Mouse (Mus musculus): ENCODE data around the gene Gpr132. TPM values are rescaled to one million over a fixed set of nuclear protein-coding genes. Genes with fewer than 3 reads are reported as not detected.

The Gpr132 gene
- polyA plus RNA-seq, 1 experiment from 2014 or later, result not detected

GRCm38 (mm10) chr12:112810092-112810885 is 57.7 kb downstream of the Gpr132 start:
- Histone ChIP-seq H3K4me3 (replicated peaks) (peak overlapping the region; percentile 69), H3K9me3 (no peaks in the 10 kb centered on the region), H3K4me1 (replicated peaks) (peaks cover 23% of the 10 kb centered on the region), H3K36me3 (peaks cover 40% of the 10 kb centered on the region), H3K9ac (replicated peaks) (peak overlapping the region; percentile 83; the same call in 1 of the 2 replicates), H3K27me3 (peaks cover 10% of the 10 kb centered on the region), H3K27ac (no peak overlapping the region), H3K4me2 (replicated peaks) (peak overlapping the region; percentile 97)
- WGBS, result 68% methylated on average over 19 of the region's 19 CpGs
- ATAC-seq, result no peak

DNA sequence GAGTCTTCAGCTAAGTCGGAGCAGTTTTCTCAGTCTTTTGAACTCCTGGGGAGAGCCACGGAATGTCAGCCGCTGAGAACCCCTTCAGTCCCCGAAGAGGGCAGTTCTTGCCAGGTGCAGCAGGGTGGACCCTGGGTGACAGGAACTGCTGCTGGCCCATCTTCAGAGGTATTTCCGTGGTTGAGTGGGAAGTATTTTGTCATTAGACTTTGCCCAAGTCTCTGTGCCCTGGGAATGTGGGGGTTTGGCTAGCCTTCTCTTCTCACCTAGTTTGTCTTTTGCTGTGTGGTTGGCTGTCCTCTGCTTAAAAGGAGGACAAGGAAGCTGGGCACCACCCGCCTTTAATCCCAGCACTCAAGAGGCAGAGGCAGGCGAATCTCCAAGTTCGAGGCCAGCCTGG is 58.4 kb downstream of the Gpr132 start:
- H3K36me3 ChIP-seq, result peaks cover 34% of the 10 kb centered on the region
- H3K9me3 ChIP-seq, result no peaks in the 10 kb centered on the region
- peaks cover 11% of the 10 kb centered on the region for H3K27me3 ChIP-seq
- peaks cover 23% of the 10 kb centered on the region for H3K4me1 ChIP-seq (replicated peaks)
- no peak overlapping the region for H3K27ac ChIP-seq
- peak overlapping the region; percentile 83 for H3K9ac ChIP-seq (replicated peaks)
- 21% methylated on average over 8 of the region's 8 CpGs for WGBS
- H3K4me2 ChIP-seq (replicated peaks), result peak overlapping the region; percentile 97
- H3K4me3 ChIP-seq (replicated peaks), result peak overlapping the region; percentile 69
- ATAC-seq, result no peak

GRCm38 (mm10) chr12:112808587-112809364 is 59.3 kb downstream of the Gpr132 start, which contains the start of gene Clba1:
Gene Clba1, plus strand, starts transcription at chr12:112808937.
- Histone ChIP-seq H3K9me3 (no peaks in the 10 kb centered on the region), H3K36me3 (peaks cover 25% of the 10 kb centered on the region), H3K9ac (replicated peaks) (peak within 1 kb of the TSS; percentile 83), H3K4me3 (replicated peaks) (peak within 1 kb of the TSS; percentile 69), H3K4me1 (replicated peaks) (peaks cover 23% of the 10 kb centered on the region), H3K27me3 (peaks cover 17% of the 10 kb centered on the region), H3K4me2 (replicated peaks) (peak within 1 kb of the TSS; percentile 97), H3K27ac (peak within 1 kb of the TSS; percentile 84)
- ATAC-seq, result peak; percentile 95
- WGBS, result under 1% methylated on average over 64 of the region's 64 CpGs

- Histone ChIP-seq H3K4me1 (replicated peaks) (peaks cover 23% of the 10 kb centered on the region), H3K27me3 (peaks cover 23% of the 10 kb centered on the region), H3K27ac (peak overlapping the region; percentile 84), H3K9ac (replicated peaks) (peak overlapping the region; percentile 83), H3K36me3 (peaks cover 19% of the 10 kb centered on the region), H3K9me3 (no peaks in the 10 kb centered on the region), H3K4me2 (replicated peaks) (peak overlapping the region; percentile 97), H3K4me3 (replicated peaks) (peak overlapping the region; percentile 69)
- 60% methylated on average over 5 of the region's 5 CpGs for WGBS
- peak; percentile 55 for ATAC-seq
Observed at GRCm38 (mm10) chr12:112808212-112808586, 59.8 kb downstream of the Gpr132 start.

GRCm38 (mm10) chr12:112807796-112808195 is 60.2 kb downstream of the Gpr132 start:
- H3K9ac ChIP-seq (replicated peaks), result peak overlapping the region; percentile 83; the same call in 1 of the 2 replicates
- H3K4me2 ChIP-seq (replicated peaks), result peak overlapping the region; percentile 97; the same call in 1 of the 2 replicates
- 0 out of 2 replicates have a peak, but pooled peaks have one; percentile 0 for ATAC-seq
- no peak overlapping the region for H3K27ac ChIP-seq
- peaks cover 25% of the 10 kb centered on the region for H3K27me3 ChIP-seq
- peaks cover 23% of the 10 kb centered on the region for H3K4me1 ChIP-seq (replicated peaks)
- H3K36me3 ChIP-seq, result peaks cover 15% of the 10 kb centered on the region
- peak overlapping the region; percentile 69; the same call in 1 of the 2 replicates for H3K4me3 ChIP-seq (replicated peaks)
- no peaks in the 10 kb centered on the region for H3K9me3 ChIP-seq
- 73% methylated on average over 4 of the region's 4 CpGs for WGBS

DNA sequence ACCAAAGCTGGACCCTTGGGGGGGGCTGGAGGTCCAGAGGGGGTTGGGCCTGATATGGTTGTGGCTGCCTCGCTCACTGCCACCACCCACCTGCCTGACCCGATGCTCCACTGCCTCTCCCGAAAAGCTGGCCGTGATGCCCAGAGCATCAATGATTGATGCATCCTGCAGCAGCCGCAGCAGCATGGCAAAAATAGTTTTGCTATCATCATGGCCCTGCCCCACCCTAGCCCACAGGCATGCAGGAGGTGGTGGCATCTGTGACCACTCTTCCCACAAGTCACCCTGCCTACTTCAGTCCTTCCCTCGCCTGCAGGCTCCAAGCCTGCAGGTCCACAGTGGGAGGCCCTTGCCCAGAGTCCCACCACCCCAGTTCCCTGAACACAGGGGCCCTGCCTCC is 62.0 kb downstream of the Gpr132 start:
- H3K27me3 ChIP-seq, result peaks cover 43% of the 10 kb centered on the region
- 76% methylated on average over 6 of the region's 6 CpGs for WGBS
- no peak overlapping the region for H3K4me3 ChIP-seq (replicated peaks)
- no peaks in the 10 kb centered on the region for H3K36me3 ChIP-seq
- no peak overlapping the region for H3K27ac ChIP-seq
- no peaks in the 10 kb centered on the region for H3K9me3 ChIP-seq
- H3K4me1 ChIP-seq (replicated peaks), result peaks cover 32% of the 10 kb centered on the region
- no peak overlapping the region for H3K4me2 ChIP-seq (replicated peaks)
- no peak for ATAC-seq
- H3K9ac ChIP-seq (replicated peaks), result 0 out of 2 replicates have a peak overlapping the region, but pooled peaks have one; percentile 19

DNA sequence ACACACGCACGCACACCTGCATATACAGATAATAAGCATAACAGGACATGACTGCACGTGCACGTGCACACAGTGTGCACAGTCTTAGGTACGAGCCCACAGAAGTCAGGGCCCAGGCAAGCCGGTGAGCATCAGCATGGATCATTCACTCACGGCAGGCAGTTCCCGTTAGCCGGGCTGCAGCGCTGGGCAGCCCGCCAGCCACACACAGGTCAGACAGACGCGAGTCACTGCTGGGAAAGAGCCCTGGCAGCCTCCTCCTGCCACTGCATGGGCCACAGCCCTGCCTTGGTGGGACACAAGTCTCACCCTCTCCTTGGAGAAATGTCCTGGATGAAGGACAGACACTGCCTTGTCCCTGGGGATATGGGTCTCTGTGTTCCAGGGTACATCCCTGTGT is 64.0 kb downstream of the Gpr132 start:
- H3K27me3 ChIP-seq, result peaks cover 56% of the 10 kb centered on the region
- no peak overlapping the region for H3K9ac ChIP-seq (replicated peaks)
- no peak overlapping the region for H3K27ac ChIP-seq
- H3K36me3 ChIP-seq, result no peaks in the 10 kb centered on the region
- ATAC-seq, result no peak
- no peak overlapping the region for H3K4me3 ChIP-seq (replicated peaks)
- H3K4me1 ChIP-seq (replicated peaks), result peaks cover 17% of the 10 kb centered on the region
- 54% methylated on average over 13 of the region's 13 CpGs for WGBS
- H3K4me2 ChIP-seq (replicated peaks), result no peak overlapping the region
- no peaks in the 10 kb centered on the region for H3K9me3 ChIP-seq

DNA sequence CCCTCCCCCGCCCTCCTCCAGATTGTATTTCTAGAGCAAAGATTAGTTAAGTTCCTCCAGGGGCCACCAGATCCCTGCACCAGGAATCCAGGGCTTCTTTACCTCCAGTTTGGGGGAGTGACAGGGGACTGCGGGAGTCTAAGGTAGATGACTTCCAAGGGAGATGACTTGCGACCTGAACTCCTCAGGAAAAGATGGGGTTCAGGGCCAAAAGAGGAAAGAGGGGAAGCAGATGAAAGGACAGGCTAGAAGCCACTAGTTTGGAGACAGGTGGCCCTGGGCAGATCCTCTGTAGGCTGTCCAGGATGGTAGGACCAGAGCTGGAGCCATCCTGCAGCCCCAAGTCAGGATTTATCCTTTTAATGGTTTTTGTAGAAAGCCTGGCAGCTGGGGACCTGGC is 65.1 kb downstream of the Gpr132 start:
- WGBS, result 30% methylated on average over 3 of the region's 3 CpGs
- Histone ChIP-seq H3K4me2 (replicated peaks) (peak overlapping the region; percentile 100), H3K9me3 (no peaks in the 10 kb centered on the region), H3K27me3 (peaks cover 56% of the 10 kb centered on the region), H3K9ac (replicated peaks) (no peak overlapping the region), H3K4me3 (replicated peaks) (no peak overlapping the region; the same call in 1 of the 2 replicates), H3K4me1 (replicated peaks) (peaks cover 10% of the 10 kb centered on the region), H3K36me3 (no peaks in the 10 kb centered on the region), H3K27ac (no peak overlapping the region)
- no peak for ATAC-seq

- Histone ChIP-seq H3K27me3 (peaks cover 56% of the 10 kb centered on the region), H3K4me2 (replicated peaks) (peak within 1 kb of the TSS; percentile 100), H3K36me3 (no peaks in the 10 kb centered on the region), H3K4me3 (replicated peaks) (peak within 1 kb of the TSS; percentile 65), H3K27ac (no peak within 1 kb of the TSS), H3K9me3 (no peaks in the 10 kb centered on the region), H3K9ac (replicated peaks) (peak within 1 kb of the TSS; percentile 78), H3K4me1 (replicated peaks) (peaks cover 12% of the 10 kb centered on the region)
- WGBS, result 4% methylated on average over 65 of the region's 69 CpGs
- ATAC-seq, result peak; percentile 57
Observed at GRCm38 (mm10) chr12:112801864-112802846, 65.9 kb downstream of the Gpr132 start, which contains the start of gene Ahnak2. Gene Ahnak2, minus strand, starts transcription at chr12:112802657.
